Mouse (Mus musculus): ENCODE results near the gene Galnt16. TPM values are rescaled to one million over a fixed set of nuclear protein-coding genes. Genes with fewer than 3 reads are reported as not detected.

The Galnt16 gene
- total and polyA plus RNA-seq, 3 experiments: 0.01 to 0.27 TPM; not detected in 1

- no peak for TF ChIP-seq CTCF (IDR thresholded peaks at IDR 0.05; ENCODE audit: low read depth, low read length)
- TF ChIP-seq TAL1 (conservative IDR thresholded peaks at IDR 0.05; ENCODE audit: low read depth, low read length): no peak
- TF ChIP-seq GATA2 (IDR thresholded peaks at IDR 0.05; ENCODE audit: borderline replicate concordance, low read depth, low read length): no peak
- no peak for TF ChIP-seq GATA1 (IDR thresholded peaks at IDR 0.05; ENCODE audit: borderline replicate concordance, low read length)
- TF ChIP-seq POLR2AphosphoS5 (IDR thresholded peaks at IDR 0.05; ENCODE audit: insufficient replicate concordance, low read depth, low read length): no peak
Measured at GRCm38 (mm10) chr12:80561904-80562303, 43.8 kb downstream of the Galnt16 start.

DNA sequence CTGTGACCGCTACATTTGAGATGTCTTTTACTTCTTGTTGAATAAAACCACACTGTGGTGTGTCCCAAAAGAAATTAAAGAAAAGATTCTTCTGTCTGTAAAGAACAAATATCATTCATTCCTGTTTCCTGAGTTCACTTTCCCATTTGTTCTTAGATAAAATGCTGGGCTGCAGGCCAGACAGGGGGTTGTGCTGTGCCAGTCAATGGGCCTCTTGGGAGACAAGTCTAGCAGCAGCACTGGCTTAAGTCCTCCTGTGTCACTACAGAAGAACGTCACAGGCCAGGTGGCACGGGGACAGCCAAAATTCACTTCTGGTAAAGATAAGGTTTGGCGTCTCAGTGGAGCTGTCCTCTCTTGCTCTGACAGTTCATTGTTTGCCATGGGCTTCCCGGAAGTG is 44.7 kb downstream of the Galnt16 start:
- DNase-seq (ENCODE audit: low spot score): no peak
- Histone ChIP-seq H3K4me1 (ENCODE audit: insufficient read depth, low read depth, low read length) (no peaks in the 10 kb centered on the region), H3K36me3 (replicated peaks) (no peaks in the 10 kb centered on the region), H3K4me3 (ENCODE audit: low read depth, low read length) (no peak overlapping the region), H3K27me3 (ENCODE audit: insufficient read depth, low read length) (peaks cover 50% of the 10 kb centered on the region), H3K9me3 (replicated peaks) (no peaks in the 10 kb centered on the region)
- TF ChIP-seq GATA1 (IDR thresholded peaks at IDR 0.05; ENCODE audit: borderline replicate concordance, low read length) (no peak), CTCF (IDR thresholded peaks at IDR 0.05; ENCODE audit: low read depth, low read length) (no peak), POLR2AphosphoS5 (IDR thresholded peaks at IDR 0.05; ENCODE audit: insufficient replicate concordance, low read depth, low read length) (no peak), TAL1 (conservative IDR thresholded peaks at IDR 0.05; ENCODE audit: low read depth, low read length) (no peak), GATA2 (IDR thresholded peaks at IDR 0.05; ENCODE audit: borderline replicate concordance, low read depth, low read length) (no peak)
- no peak for ATAC-seq (ENCODE audit: extremely low read depth, insufficient number of reproducible peaks, low FRiP score, poor library complexity, severe bottlenecking)

More at GRCm38 (mm10) chr12:80561904-80562303, 43.8 kb downstream of the Galnt16 start:
- no peaks in the 10 kb centered on the region for H3K36me3 ChIP-seq (replicated peaks)
- DNase-seq (ENCODE audit: low spot score) (no peak), ATAC-seq (ENCODE audit: extremely low read depth, insufficient number of reproducible peaks, low FRiP score, poor library complexity, severe bottlenecking) (no peak)
- H3K4me3 ChIP-seq (ENCODE audit: low read depth, low read length): no peak overlapping the region
- peaks cover 51% of the 10 kb centered on the region for H3K27me3 ChIP-seq (ENCODE audit: insufficient read depth, low read length)
- no peaks in the 10 kb centered on the region for H3K4me1 ChIP-seq (ENCODE audit: insufficient read depth, low read depth, low read length)
- no peaks in the 10 kb centered on the region for H3K9me3 ChIP-seq (replicated peaks)

DNA sequence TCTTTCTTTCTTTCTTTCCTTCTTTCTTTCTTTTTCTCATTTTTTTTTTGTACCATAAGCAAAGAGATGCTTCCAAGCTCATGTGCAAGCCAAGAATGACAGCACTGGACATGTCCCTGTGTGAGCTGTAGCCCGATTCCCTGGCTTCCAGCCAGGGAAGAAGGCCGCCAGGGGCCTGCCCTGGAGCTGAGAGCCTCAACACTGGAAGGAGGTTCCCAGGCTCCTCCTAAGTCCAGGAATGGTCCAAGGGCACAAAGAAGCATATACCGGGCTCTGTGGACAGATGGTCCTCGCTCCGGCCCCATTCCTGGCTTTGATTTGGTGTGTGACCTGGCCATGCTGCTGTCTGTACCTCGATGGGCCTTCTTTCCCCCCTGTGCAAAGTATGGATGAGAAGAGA is 46.9 kb downstream of the Galnt16 start:
- H3K27me3 ChIP-seq (ENCODE audit: insufficient read depth, low read length): peaks cover 57% of the 10 kb centered on the region
- TF ChIP-seq TAL1 (conservative IDR thresholded peaks at IDR 0.05; ENCODE audit: low read depth, low read length): no peak
- TF ChIP-seq GATA1 (IDR thresholded peaks at IDR 0.05; ENCODE audit: borderline replicate concordance, low read length): no peak
- TF ChIP-seq POLR2AphosphoS5 (IDR thresholded peaks at IDR 0.05; ENCODE audit: insufficient replicate concordance, low read depth, low read length): no peak
- no peak for TF ChIP-seq CTCF (IDR thresholded peaks at IDR 0.05; ENCODE audit: low read depth, low read length)
- TF ChIP-seq GATA2 (IDR thresholded peaks at IDR 0.05; ENCODE audit: borderline replicate concordance, low read depth, low read length): no peak
- H3K9me3 ChIP-seq (replicated peaks): no peaks in the 10 kb centered on the region
- H3K36me3 ChIP-seq (replicated peaks): no peaks in the 10 kb centered on the region
- no peaks in the 10 kb centered on the region for H3K4me1 ChIP-seq (ENCODE audit: insufficient read depth, low read depth, low read length)
- H3K4me3 ChIP-seq (ENCODE audit: low read depth, low read length): no peak overlapping the region
- DNase-seq (ENCODE audit: low spot score) (no peak), ATAC-seq (ENCODE audit: extremely low read depth, insufficient number of reproducible peaks, low FRiP score, poor library complexity, severe bottlenecking) (no peak)

- Histone ChIP-seq H3K36me3 (replicated peaks) (no peaks in the 10 kb centered on the region), H3K4me1 (ENCODE audit: insufficient read depth, low read depth, low read length) (no peaks in the 10 kb centered on the region), H3K27me3 (ENCODE audit: insufficient read depth, low read length) (peaks cover 52% of the 10 kb centered on the region), H3K9me3 (replicated peaks) (no peaks in the 10 kb centered on the region), H3K4me3 (ENCODE audit: low read depth, low read length) (no peak overlapping the region)
- DNase-seq (ENCODE audit: low spot score) (no peak), ATAC-seq (ENCODE audit: extremely low read depth, insufficient number of reproducible peaks, low FRiP score, poor library complexity, severe bottlenecking) (no peak)
- TF ChIP-seq GATA2 (IDR thresholded peaks at IDR 0.05; ENCODE audit: borderline replicate concordance, low read depth, low read length): no peak
- no peak for TF ChIP-seq POLR2AphosphoS5 (IDR thresholded peaks at IDR 0.05; ENCODE audit: insufficient replicate concordance, low read depth, low read length)
- TF ChIP-seq CTCF (IDR thresholded peaks at IDR 0.05; ENCODE audit: low read depth, low read length): no peak
- no peak for TF ChIP-seq TAL1 (conservative IDR thresholded peaks at IDR 0.05; ENCODE audit: low read depth, low read length)
- TF ChIP-seq GATA1 (IDR thresholded peaks at IDR 0.05; ENCODE audit: borderline replicate concordance, low read length): no peak
Measured at GRCm38 (mm10) chr12:80565793-80566192, 47.7 kb downstream of the Galnt16 start.

GRCm38 (mm10) chr12:80566502-80566901 is 48.4 kb downstream of the Galnt16 start:
- ATAC-seq (ENCODE audit: extremely low read depth, insufficient number of reproducible peaks, low FRiP score, poor library complexity, severe bottlenecking) (no peak), DNase-seq (ENCODE audit: low spot score) (no peak)
- TF ChIP-seq GATA2 (IDR thresholded peaks at IDR 0.05; ENCODE audit: borderline replicate concordance, low read depth, low read length): no peak
- Histone ChIP-seq H3K27me3 (ENCODE audit: insufficient read depth, low read length) (peaks cover 58% of the 10 kb centered on the region), H3K4me1 (ENCODE audit: insufficient read depth, low read depth, low read length) (no peaks in the 10 kb centered on the region), H3K4me3 (ENCODE audit: low read depth, low read length) (no peak overlapping the region), H3K9me3 (replicated peaks) (no peaks in the 10 kb centered on the region), H3K36me3 (replicated peaks) (no peaks in the 10 kb centered on the region)

DNA sequence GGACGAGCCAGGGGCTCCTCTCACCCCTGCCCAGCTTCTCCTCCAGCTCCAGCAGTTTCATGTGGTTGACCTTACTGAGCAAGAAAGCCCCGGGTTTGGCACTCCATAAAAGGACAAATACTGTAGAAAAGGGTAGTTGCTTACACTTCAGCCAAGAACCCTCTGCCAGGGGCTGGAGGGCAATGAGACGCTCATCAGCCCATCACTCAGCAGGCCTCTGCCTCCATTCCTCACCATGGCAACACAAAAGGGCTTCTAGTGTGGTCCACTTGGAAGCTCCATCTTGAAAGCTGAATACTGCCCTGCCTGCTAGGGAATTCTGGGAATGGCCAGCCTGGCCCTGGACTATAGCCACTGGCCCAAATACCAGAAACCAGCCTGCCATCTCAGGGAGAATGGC is 49.3 kb downstream of the Galnt16 start:
- H3K27me3 ChIP-seq (ENCODE audit: insufficient read depth, low read length): peaks cover 57% of the 10 kb centered on the region
- H3K36me3 ChIP-seq (replicated peaks): no peaks in the 10 kb centered on the region
- ATAC-seq (ENCODE audit: extremely low read depth, insufficient number of reproducible peaks, low FRiP score, poor library complexity, severe bottlenecking): no peak
- no peak for DNase-seq (ENCODE audit: low spot score)
- H3K4me1 ChIP-seq (ENCODE audit: insufficient read depth, low read depth, low read length): no peaks in the 10 kb centered on the region
- no peak overlapping the region for H3K4me3 ChIP-seq (ENCODE audit: low read depth, low read length)
- H3K9me3 ChIP-seq (replicated peaks): no peaks in the 10 kb centered on the region
- TF ChIP-seq GATA1 (IDR thresholded peaks at IDR 0.05; ENCODE audit: borderline replicate concordance, low read length) (no peak), TAL1 (conservative IDR thresholded peaks at IDR 0.05; ENCODE audit: low read depth, low read length) (no peak), POLR2AphosphoS5 (IDR thresholded peaks at IDR 0.05; ENCODE audit: insufficient replicate concordance, low read depth, low read length) (no peak), GATA2 (IDR thresholded peaks at IDR 0.05; ENCODE audit: borderline replicate concordance, low read depth, low read length) (no peak), CTCF (IDR thresholded peaks at IDR 0.05; ENCODE audit: low read depth, low read length) (no peak)

DNA sequence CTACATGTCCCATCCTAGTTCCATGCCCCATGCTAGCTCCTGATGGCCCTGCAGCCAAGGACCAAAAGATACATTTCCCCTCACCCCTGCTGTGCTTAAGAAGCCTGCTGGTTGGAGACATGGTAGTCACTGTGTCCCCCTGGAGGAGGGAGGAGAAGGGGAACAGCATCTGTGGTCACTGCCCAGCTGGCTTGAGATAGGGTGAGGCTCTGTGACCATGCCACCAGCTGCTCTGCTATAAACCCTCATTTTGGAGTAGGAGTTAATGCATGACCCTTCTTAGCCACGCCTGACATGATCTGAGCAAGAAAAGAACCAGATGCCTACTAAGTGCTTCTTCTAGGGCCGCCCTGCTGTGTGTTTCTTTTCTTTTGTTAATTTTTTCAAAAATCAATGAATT is 51.5 kb downstream of the Galnt16 start:
- ATAC-seq (ENCODE audit: extremely low read depth, insufficient number of reproducible peaks, low FRiP score, poor library complexity, severe bottlenecking) (no peak), DNase-seq (ENCODE audit: low spot score) (no peak)
- Histone ChIP-seq H3K36me3 (replicated peaks) (no peaks in the 10 kb centered on the region), H3K27me3 (ENCODE audit: insufficient read depth, low read length) (peaks cover 53% of the 10 kb centered on the region), H3K4me3 (ENCODE audit: low read depth, low read length) (no peak overlapping the region), H3K9me3 (replicated peaks) (no peaks in the 10 kb centered on the region), H3K4me1 (ENCODE audit: insufficient read depth, low read depth, low read length) (no peaks in the 10 kb centered on the region)
- no peak for TF ChIP-seq CTCF (IDR thresholded peaks at IDR 0.05; ENCODE audit: low read depth, low read length)
- TF ChIP-seq TAL1 (conservative IDR thresholded peaks at IDR 0.05; ENCODE audit: low read depth, low read length): no peak
- no peak for TF ChIP-seq GATA2 (IDR thresholded peaks at IDR 0.05; ENCODE audit: borderline replicate concordance, low read depth, low read length)
- no peak for TF ChIP-seq POLR2AphosphoS5 (IDR thresholded peaks at IDR 0.05; ENCODE audit: insufficient replicate concordance, low read depth, low read length)
- TF ChIP-seq GATA1 (IDR thresholded peaks at IDR 0.05; ENCODE audit: borderline replicate concordance, low read length): no peak

Data from G1E (cell line).